Mouse (Mus musculus) lung, postnatal 0 days (tissue): ENCODE measurements at regions not wholly inside any gene's neighbourhood (a gene's known extent, or its start where the extent isn't known, plus 50 kb on each side); places are given as distances from the start of the nearest gene placed in this dataset.

Experiments used
- CTCF ChIP-seq: IDR thresholded peaks from 2 replicates; pipeline ENCODE4 v1.5.1; 2016; ENCODE audit warnings: antibody characterized with exemption, mild to moderate bottlenecking
- EP300 ChIP-seq: IDR thresholded peaks from 2 replicates; pipeline ENCODE4 v1.6.1; 2016; ENCODE audit warnings: antibody characterized with exemption, mild to moderate bottlenecking, control low read depth

GRCm38 (mm10) chr4:9787795-9788365, 1086.4 kb upstream of the 2610301B20Rik start:
- no peak for TF ChIP-seq CTCF
- TF ChIP-seq EP300: no peak
